Mouse (Mus musculus) B cell, adult 67 days (primary cell): ENCODE data around the gene Trnau1ap. TPM values are rescaled to one million over a fixed set of nuclear protein-coding genes. Genes with fewer than 3 reads are reported as not detected.

ENCODE experiments used
- total RNA-seq, 2 experiments: library from RNA; stranded (reverse); gene quantifications; 4 replicates each; pipeline ENCODE4 v1.2.4; 2023

Gene Trnau1ap
- 10 to 100 TPM; 42.1 to 56.0 TPM for total RNA-seq

DNA sequence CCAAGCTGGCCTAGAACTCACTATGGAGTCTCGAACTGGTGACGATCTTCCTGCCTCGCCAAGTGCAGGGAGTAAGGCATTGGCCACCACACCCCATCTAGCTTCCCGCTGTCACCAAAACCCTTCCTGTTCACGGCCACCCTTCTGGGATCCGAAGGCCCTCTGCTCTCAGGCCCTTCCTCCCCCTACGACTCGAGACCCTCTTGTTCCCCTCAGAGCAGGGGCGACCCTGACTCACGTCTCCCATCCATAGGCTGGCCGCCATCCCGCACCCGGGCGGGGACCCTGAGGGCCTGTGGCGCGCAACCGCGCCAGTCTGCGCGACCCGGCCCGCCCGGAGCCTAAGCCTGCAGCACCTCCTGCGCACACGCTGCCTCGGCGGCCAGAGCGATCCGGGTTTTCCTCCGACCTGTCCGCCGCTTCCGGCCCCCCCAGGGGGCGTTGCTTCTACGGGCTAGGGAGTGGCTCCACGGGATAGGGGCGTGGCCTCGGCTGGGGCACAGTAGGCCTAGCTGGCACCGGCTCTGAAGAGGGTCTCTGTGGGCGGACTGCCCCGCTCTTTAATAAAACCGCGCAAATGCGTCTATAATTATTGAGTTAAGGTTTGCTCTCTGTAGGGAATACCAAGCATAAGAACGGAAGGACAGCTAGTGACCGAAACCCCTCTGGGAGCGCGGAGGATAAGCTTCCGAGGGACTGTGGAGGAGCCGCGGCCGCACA, at the start of gene Trnau1ap:
Gene Trnau1ap, minus strand, starts transcription at position 424 of the 720 bp plus-strand sequence.

DNA sequence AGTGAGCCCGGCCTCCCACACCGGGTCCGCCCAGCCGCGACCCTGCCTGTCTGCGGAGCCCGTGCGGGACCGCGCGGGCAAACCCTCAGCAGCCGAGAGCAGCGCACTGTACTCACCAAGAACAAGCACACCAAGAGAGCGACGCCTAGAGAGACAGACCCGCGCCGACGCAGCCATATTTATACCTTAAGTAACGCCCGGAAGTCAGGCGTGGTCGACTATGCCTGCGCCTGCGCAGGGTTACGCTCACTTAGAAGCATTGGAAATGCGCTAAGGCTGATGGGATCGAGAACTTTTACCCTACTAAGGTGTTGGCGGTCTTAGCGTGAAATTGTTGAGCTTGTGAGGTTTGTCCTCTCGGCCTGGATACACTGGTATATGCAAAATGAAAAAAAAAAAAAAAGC, 24.1 kb upstream of the Trnau1ap start, which contains the start of gene Rcc1:
Gene Rcc1, minus strand, starts transcription at position 125 of the 405 bp plus-strand sequence.

DNA sequence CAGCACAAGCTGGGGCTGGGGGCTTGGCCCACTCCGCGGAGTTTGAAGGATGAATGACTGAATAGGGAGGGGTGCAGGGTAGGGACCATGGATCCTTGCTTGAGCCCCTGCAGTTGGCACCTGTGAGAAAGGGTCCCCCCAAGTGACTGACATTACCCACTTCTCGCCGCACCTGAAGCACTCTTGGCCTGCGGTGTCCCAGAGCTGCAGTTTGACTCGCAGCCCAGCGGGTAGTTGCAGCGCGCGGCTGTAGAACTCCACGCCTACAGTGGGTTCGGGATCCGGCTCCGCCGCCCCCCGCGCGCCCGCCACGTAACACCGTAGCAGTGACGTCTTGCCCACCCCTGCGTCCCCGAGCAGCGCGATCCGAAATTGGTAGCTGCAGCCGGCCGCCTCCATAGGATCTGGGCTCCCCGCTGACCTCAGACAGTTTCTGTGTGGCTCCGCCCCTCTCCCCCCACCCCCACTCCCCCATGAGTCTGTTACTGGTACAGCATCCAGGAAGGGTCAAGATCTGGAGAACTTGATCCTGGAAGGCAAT, 26.3 kb downstream of the Trnau1ap start, which contains the start of gene Rab42:
Gene Rab42, minus strand, starts transcription at position 447 of the 541 bp plus-strand sequence.

DNA sequence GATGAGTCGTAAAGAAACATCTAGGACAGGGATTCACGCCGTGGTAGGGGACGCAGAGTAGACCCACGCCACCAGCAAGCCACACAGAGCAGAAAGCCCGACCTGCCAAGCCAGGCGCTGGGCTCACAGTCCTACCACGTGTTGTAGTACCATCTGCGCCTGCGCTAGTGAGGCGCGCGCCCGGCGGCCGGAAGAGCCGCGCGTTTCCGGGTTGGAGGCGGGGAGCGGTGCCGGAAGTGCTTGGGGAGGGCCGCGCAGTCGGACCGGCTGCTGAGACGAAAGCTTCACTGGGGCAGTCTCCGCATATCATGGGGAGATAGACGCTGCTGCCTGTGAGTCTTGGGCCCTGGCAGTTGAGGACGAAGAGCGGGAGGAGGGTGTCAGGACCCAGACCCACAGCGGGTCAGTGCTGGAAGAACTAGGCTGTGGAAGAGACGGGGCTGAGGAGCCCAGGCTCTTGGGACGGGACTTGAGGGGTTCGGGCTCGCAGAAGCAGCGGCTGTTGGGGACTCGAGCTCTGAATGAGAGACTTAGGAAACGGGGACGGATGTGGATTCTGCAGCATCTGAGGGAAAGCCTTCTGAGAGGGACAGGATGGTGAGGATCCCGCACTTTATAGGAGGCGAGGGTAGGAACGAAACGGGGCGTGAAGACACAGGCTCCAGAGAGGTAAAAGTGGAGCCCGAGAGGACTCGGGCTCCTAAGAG, 55.0 kb downstream of the Trnau1ap start, which contains the start of gene Taf12:
Gene Taf12, plus strand, starts transcription at position 220 of the 707 bp plus-strand sequence.

Other genes starting within 250 kb of the Trnau1ap start
- not detected for gene Oprd1, start 185.1 kb downstream of the Trnau1ap start, total RNA-seq
- gene Ythdf2, start 117.2 kb downstream of the Trnau1ap start, total RNA-seq: 10 to 100 TPM; 87.3 to 92.0 TPM
- gene Gmeb1, start 67.9 kb downstream of the Trnau1ap start, total RNA-seq: 10 to 100 TPM; 44.0 to 45.8 TPM
- gene Taf12, start 55.2 kb downstream of the Trnau1ap start, total RNA-seq: 10 to 100 TPM; 35.1 to 46.8 TPM
- not detected for gene Rab42, start 26.2 kb downstream of the Trnau1ap start, total RNA-seq
- 10 to 100 TPM; 17.3 to 18.8 TPM for gene Rcc1, start 24.1 kb upstream of the Trnau1ap start, total RNA-seq
- gene Phactr4, start 93.0 kb upstream of the Trnau1ap start, total RNA-seq: 10 to 100 TPM; 30.4 TPM
- gene Med18, start 134.4 kb upstream of the Trnau1ap start, total RNA-seq: 10 to 100 TPM in 1 of 2 experiments, 1 to 10 TPM in 1; 9.6 to 14.7 TPM
- 10 to 100 TPM in 1 of 2 experiments, 1 to 10 TPM in 1; 7.2 to 10.5 TPM for gene Sesn2, start 181.0 kb upstream of the Trnau1ap start, total RNA-seq
- 10 to 100 TPM; 61.4 to 65.0 TPM for gene Atpif1, start 204.1 kb upstream of the Trnau1ap start, total RNA-seq
- 100 to 1,000 TPM in 1 of 2 experiments, 10 to 100 TPM in 1; 87.1 to 116 TPM for gene Dnajc8, start 206.0 kb upstream of the Trnau1ap start, total RNA-seq
- 1 to 10 TPM; 1.3 to 1.9 TPM for gene Ptafr, start 234.5 kb upstream of the Trnau1ap start, total RNA-seq